Mouse (Mus musculus): ENCODE measurements around the gene Rnpepl1.

Gene Rnpepl1

DNA sequence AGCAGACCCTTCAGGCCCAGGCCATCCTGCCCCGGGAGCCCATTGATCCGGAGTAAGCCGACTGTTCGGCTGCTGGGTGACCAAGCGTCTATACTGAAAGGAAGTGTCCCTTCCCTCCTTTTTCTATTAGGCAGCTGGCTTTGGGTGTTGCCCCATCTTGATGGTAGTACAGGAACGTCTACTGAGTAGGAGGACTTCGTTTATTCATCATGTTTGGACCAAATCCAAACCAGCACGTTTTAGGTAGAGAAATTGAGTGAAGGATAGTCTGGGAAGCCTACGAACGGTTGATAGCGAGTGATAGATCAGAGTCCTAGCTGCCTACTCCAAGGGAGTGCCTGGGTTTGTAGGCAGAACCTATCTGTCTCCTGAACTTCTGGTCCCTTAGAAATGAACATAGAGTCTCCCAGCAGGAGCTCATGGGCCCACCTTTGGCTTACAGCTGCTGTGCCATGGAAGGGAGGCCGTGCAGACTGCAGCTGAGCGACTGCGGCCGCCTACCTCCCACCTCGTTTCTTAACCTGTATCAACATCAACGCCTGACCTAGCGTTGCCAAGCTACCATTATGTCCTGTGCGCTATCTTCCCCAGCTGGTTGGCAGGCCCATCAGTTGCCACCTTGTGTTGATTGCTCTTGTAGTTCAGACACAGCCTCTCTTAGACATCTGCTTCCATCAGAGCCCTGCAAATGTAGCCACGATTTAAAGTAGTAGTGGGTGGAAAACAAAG, 2.8 kb upstream of the Rnpepl1 start:
- peak; percentile 64 for DNase-seq

DNA sequence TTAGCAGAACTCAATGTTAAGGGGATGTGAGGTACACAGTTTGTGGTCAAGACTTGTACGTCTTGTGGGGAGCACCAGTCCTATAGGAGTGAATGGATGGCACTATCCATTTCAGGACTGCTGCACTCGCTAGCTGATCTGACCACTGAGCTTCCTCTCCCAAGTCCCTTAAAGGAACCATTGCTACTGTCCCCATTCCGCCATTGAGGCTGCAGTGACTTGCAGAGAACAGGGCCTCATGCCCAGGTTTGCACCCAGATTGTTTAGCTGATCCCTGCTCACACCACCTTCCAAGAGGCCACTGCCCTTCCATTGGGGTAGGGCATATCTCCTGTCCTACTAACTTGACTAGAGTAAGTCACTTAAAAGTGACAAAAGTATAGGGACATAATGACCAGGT, 1.9 kb upstream of the Rnpepl1 start:
- no peak for DNase-seq

DNA sequence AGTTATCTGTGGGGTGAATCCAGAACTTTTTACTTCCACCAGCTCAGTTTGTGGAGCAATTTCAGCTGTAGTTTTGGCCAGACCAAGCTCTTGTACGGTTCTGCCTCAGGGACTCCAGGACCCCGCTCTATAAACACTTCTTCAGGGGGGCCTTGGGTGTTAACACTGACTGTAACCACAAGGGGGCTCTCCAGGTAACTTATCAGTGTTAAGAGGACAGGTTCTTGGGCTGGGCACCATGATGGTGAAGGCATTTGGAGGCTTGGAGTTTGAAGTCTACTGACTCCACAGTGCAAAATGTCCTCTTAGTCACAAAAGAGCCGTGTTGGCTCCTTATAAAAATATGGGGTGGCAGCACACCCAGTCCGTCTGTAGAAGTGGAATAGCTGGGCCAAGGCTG, 1.5 kb upstream of the Rnpepl1 start:
- DNase-seq = no peak

DNA sequence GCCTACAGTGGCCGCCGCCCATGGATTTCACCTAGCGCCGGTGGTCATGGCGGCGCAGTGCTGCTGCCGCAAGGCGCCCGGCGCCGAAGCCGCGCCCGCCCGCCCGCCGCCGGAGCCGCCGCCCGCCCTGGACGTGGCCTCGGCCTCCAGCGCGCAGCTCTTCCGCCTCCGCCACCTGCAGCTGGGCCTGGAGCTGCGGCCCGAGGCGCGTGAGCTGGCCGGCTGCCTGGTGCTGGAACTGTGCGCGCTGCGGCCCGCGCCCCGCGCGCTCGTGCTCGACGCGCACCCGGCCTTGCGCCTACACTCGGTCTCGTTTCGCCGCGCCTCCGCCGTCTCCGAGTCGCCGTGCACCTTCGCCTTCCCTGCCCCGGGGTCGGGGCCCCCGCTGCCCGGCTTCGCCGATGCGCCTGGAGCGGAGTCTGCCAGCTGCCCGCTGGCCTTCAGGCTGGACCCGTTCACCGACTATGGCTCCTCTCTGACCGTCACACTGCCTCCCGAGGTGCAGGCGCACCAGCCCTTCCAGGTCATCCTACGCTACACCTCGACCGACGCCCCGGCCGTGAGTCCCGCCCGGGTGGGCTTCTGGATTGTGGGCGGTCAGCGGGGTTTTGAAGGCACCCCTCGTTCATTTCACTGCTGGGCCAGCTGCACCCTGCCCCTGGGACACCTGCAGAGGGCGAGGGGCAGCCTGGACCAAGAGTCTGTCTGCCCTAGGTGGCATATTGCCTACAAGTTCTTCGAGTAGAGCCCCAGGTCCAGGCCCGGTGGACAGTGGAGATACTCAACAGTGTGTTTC, 540 bp downstream of the Rnpepl1 start:
- peak; percentile 81 for DNase-seq

DNA sequence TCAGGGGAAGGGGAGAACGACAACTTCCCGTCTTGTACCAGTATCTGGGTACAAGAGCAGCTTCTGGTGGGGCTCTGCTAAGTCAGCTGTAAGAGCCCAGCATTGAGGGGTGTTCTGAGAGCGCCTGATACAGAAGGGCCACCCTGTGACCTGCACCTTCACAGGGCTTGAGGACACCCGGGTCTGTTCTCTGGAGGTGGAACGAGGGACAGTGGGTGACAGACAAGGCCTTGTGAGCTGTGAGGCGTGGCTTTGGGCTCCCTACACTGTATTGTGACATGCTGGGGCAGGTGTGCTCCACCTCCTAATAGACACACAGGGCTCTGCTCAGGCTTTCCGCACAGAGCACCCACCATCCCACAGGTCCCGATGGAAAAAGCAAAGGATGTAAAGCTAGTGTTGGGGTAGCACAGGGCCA, 1.1 kb downstream of the Rnpepl1 start:
- DNase-seq = peak; percentile 59

DNA sequence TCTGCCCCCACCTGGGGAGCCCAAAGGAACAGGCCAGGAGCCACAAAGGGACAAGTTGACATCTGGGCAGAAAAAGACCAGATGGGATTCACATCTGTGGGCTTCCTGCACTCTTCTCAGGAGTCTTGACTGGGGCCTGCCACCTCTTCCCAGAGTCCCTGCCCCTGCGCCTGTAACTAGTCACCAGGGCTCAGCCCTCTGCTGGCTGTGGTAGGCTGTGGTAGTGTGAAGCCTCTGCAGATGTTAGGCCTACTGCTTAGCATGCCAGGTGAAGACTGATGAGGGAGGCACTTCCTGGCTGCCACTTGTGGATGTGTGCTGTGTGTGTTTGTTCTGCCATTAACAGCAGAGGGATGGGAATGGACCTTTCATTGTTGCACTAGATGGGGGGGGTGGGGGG, 1.7 kb downstream of the Rnpepl1 start:
- DNase-seq = peak; percentile 54

DNA sequence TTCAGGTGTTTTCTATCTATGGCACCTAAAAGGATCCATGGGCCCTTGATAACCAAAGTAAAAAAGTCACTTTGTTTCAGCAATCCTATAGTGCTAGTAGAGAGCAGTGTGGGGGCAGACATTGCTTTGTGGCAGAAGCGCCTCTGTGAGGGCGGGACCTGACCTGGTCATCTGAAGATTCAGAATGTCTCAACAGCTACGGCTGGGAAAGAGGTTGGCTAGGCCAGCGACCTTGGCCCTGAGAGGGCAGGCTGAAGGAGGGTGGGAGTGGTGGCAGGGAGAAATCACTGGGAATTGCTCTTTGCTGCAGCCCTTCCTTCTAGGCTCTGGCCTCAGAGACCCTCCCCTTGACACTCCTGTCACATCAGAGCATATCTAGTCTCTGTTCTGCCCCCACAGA, 3.7 kb downstream of the Rnpepl1 start:
- DNase-seq = no peak

DNA sequence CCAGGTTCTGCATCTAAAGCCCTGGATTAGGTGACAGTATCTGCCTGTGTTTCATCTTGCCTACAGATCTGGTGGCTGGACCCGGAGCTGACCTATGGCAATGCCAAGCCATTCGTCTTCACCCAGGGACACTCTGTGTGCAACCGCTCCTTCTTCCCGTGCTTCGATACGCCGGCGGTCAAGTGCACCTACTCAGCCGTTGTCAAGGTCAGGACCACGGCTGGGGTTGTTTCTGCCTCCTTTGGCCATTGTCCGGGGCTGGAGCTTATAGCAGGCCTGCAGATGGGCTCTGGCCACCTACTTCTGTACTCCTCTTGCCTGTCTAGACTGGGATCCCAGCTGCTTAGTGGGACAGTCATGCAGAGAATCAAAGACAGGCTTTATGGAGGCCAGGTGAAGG, 4.4 kb downstream of the Rnpepl1 start:
- peak; percentile 21 for DNase-seq

DNA sequence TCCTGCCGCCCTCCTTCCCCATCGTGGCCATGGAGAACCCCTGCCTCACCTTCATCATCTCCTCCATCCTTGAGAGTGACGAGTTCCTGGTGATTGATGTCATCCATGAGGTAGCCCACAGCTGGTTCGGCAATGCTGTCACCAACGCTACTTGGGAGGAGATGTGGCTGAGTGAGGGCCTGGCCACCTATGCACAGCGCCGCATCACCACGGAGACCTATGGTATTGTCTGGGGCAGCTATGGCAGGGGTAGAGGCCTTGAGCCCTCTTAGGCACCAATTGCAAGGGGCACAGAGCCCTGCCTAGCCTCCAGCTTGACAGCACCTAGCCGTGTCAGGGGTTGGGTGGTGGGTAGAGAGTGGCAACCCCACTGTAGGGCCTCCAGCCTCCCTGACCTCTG, 6.1 kb downstream of the Rnpepl1 start:
- DNase-seq = no peak

DNA sequence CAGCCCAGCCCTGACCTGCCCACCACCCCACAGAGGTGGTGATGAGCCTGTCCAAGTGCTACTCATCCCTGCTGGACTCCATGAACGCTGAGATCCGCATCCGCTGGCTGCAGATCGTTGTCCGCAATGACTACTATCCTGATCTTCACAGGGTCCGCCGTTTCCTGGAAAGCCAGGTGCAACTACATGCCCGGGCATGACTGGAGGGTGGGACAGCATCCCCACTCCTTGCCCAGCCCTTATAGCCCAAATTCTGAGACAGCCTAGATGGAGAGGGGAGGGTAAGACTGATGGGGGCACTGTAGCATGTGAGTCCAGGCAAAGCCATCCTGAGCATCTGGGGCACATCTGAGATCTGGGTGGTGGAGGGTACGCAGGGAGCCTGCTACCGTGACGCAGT, 8.6 kb downstream of the Rnpepl1 start:
- DNase-seq = no peak

DNA sequence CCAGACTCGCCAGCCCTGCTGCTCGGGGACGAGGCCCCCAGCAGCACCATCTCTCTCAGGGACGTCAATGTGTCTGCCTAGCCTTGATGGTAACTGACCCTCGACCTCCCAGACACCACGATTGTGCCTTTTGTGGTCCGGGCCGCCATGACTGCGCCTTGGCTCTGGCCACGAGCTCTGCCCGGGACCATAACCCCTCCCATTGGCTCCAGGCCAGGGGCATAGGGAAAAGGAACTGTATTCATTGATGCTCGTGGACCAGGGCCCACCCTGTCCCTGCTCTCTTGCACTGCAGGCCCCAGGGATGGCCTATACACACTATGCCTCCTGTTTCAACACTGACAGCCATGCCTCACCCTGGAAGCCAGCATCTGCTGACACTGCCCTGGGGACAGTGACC, 9.2 kb downstream of the Rnpepl1 start:
- peak; percentile 24 for DNase-seq

DNA sequence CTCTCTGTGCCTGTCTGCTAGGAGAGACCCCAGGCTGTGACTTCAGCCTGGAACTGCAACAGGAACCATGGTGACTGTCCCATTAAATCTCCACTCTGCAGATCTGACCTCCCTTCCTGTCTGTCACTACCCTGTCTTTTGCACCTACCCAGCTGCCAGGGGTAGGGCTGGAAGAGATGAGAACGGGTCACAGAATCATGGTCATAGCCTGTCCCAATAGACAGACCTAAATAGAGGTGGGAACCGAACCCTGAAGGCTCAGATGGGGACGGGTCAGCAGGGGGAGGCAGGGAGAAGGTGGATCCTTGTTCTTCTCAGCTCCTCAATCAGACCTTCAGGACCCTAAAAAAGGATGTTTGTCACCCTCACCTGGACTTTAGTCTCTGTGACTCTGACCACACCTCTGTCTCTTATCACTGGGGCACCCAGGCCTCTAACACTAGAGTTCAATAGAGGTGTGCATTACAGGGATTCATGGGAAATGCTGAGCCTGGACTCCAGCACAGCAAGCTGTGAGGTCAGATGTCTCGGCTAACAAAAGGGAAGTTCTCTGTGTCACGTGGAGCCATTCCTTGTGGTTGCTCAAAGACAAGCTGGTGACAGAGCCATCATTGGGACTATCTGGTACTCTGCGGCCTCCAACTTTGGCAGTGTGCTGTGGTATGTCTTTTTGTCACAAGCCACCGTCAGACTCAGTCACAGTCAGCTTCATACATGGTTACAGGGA, 10.1 kb downstream of the Rnpepl1 start:
- no peak for DNase-seq

DNA sequence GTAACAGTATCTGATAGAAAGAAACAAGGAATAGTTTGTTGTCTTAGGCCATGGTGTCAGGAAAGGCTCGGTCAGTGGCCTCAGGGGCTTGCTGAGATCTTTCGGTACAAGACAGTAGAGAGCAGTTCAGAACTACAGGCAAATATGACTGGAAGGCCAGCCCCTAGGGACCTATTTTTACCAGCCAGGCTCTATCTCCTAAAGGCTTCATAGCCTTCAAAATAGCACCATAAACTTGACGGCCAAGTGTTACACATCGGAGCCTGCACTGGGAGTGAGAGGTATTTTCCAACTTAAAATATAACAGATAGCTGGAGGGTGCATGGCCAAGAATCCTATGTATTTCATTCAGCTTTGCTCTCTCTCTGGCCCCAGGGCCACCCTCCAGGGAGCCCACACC, 10.9 kb downstream of the Rnpepl1 start:
- DNase-seq = no peak

DNA sequence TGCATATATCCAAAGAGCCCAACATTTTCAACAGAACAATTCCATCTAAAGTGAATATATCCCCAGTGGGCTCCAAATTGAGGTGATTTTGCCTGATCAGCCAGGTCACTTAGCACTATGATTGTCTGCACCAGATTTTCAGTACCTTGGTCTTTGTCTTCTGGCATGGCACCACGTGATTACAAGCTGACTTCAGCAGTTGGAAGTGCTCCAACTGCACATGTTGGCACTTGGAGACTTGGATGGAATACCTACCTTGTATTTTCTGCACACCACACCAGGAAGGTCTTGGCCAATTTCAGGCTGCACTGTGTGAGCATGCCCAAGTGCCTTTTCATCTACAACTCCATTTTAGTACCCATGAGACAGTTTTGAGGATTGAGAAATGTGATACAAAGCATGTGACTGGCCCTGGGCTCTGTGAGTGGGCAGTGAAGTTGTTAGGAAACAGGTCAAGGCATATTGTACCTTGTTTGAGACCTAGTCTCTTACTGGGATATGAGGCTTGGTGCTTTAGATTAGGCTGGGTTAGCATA, 19.7 kb downstream of the Rnpepl1 start:
- no peak for DNase-seq

DNA sequence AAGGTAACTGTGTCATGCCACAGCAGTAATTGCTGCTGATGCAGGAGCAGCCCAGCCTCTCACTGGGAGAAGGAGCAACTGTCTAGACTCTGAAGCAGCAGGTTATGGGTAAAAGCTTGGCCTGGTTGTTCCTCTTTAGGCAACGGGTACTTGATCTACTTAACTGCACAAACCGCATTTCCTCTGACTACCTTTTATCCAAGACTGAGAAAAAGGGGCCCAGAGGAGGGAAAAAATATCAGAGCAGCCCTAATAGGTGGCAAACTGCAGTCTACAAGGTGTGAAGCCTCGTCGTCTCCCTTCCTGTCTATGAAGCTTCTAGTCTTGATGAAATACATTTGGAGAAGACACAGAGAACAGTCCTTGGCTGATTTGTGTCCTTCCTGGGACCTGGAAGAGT, 23.0 kb downstream of the Rnpepl1 start:
- no peak for DNase-seq

DNA sequence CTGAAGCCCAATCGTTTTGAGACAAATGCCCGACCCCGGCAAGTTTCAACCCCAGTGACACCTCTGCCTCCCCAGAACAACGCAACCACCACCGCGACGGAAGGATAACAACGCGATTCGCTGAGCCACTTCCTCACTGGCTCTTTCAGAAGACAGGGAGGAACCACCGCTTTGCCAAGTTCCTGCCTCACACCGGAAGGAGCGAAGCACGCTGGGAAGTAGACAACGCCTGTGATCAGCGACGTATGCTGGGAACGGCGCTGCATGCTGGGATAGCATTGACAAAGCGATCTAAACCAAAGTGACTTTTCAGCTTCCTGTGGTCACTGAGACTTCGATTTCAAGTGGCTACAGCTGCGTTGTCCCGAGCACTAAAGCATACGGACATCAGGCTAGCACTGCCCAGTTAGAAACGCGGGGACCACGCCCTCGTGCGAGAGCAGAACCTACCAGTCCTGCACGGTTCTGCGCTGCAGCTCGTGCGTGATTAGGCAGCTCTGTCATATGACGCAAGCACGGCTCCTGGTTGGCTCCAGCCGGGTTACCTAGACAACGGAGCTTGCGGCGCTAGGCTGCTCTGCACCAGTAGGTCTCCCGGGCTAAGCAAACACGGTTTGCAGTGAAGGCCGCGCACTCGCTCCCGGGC, 23.7 kb downstream of the Rnpepl1 start, which contains the start of gene Capn10:
Gene Capn10, plus strand, starts transcription at position 195 of the 646 bp plus-strand sequence.
- peak; percentile 96 for DNase-seq

DNA sequence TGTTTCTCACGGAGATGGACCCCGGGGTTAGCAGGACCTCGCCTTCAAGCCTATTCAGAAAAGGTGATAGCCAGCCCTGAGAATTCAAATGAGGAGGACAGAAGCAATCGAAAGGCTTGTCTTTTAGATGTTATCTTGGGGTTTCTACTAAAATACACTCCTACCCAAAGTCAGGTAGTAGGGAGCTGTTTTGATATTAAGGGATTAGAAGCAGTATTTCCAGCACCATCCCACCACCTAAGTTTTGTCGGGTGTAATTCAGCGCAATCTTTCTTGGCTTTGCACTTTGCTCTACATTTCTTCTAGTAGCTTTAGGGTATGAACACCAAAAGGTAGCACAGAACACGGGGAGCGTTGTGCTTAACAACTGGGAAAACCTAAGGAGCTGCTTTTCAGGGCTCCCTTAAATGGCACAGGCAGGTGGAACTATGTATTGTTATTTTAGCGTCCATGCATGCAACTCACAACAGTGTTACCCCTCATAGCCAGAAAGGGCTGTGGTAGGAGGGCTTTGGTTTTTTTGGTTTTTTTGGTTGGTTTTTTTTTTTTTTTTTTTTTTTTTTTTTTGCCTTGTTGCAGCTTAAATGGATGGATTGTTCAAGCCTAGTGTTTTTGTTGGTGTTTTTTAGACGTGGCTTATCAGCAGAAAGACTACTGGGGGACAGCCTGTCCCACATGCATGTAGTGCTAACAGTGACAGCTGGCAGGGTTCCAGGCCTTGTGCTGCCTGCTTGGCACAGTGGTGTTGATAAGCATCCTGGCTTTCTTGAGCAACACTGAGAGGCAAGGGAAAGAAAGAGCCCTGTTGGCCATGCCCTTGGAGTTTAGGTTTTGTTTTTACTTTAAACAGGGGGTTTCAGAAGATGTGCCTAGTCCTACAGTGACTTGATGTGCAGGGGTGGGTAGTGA, 24.7 kb downstream of the Rnpepl1 start:
- peak; percentile 65 for DNase-seq

DNA sequence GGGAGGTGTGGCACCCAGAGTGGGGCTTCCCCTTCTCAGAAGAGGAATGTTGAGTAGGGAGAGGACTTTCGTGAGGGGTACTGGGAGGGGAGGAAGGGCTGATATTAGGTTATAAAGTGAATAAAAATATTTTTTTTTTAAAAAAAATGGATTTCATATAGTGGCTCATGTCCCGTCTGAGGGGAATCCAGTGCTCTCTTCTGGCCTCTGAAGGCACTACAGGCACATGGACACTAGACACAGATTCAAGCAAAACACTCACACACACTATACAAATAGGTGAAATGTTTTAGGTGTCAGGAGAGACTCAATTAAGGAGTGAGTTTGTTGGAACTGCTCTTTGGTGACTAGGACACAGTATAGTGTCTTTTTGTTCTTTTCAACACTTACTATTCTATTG, 25.4 kb downstream of the Rnpepl1 start:
- no peak for DNase-seq

DNA sequence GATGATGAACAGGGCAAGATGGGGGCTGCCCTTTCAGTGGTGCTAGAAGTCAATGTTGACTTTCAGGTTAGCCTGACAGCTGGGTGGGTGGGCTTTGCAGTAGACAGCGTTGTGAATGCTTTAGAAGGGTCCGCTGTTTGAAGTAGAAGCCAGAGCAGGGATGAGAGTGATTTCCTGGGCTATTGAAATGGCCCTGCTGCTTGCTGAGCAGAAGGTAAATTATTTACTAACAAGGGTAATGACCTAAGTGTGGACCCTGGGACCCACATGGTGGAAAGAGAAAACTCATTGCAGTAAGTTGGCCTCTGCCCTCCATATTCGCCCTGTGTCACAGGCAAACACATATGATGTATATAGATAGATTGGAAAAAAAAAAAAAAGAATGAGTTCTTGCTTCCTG, 25.9 kb downstream of the Rnpepl1 start:
- no peak for DNase-seq

DNA sequence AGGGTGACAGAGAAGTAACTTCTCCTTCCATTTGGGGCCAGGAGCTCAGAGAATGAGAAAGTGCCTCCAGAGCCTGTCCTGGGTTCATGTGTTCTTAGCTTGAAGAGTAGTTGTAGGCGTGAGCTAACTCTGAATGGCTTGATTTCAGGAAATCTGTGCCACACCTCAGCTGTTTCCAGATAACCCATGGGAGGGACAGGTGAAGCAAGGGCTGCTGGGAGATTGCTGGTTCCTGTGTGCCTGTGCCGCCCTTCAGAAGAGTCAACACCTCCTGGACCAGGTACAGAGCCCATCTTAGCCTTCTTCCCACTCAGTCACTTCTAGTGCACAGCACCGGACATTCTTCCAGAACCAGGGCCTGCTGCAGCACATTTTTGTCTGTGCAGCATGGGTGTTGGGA, 27.2 kb downstream of the Rnpepl1 start:
- no peak for DNase-seq

DNA sequence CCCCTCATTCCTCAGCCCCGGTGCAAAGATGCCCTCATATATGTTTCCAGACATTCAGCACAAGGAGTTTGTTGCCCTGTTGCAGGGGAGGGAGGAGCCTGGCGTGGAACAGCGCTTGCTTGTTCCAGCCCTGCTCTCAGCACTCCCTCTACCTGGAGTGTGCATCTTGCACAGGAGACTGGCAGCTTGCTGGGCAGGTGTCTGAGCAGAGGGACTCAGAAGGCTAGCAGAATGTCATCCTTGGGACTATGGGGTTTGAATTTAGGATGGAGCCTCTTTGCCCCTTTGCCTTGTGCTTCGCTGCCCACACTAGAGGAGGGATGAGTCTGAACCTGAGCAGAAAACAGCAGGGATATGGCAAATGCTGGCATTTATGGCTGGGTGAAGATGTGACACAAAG, 29.2 kb downstream of the Rnpepl1 start:
- peak; percentile 81 for DNase-seq
